Mouse (Mus musculus) cerebellum, postnatal 10 days (tissue): ENCODE results near the gene Tbrg4.

Source experiments
- DNase-seq, 2 experiments: peaks; one replicate each; pipeline ENCODE4 v3.0.0; 2021; ENCODE audit warnings: mixed read lengths in 2 of 2

Tbrg4 gene

DNA sequence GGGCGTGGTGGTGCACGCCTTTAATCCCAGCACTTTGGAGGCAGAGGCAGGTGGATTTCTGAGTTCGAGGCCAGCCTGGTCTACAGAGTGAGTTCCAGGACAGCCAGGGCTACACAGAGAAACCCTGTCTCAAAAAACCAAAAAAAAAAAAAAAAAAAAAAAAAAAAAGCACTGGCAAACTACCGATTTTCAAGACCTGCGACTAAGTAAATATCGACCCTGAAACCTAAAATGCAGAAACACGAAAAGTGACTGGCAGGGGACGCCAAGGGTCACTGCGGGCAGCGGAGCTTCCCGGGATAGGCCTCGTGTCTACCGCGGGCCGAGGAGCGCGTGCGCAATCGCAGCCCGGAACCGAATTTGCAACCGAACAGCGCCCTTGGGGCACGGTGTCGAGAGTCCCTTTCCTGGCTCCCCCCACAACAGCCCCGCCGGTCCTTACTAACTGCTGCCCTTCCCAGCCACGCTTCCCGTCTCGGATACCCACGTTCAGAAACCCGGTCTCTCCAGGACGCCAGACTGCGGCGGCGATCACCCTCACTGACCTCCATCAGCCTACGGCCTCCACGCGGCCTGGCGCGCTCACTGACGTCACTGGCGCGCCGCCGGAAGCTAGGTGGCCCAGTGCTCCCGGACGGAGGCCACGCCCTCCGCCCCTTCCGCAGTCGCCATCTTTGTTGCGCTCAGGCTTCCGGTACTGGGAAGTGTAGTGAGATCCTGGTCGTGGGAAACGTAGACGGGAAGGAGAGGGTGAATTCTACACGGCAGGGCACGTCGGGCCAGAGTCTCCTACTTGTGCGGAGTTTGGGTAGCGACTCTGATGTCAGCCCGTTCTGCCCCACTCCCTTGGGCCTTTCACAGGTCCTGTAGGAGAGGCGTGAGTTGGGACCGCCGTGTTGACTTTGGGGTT, at the start of gene Tbrg4:
Tbrg4 (minus strand) TSS at position 590 of the 910 bp plus-strand sequence.
- DNase-seq: peak; percentile 97

DNA sequence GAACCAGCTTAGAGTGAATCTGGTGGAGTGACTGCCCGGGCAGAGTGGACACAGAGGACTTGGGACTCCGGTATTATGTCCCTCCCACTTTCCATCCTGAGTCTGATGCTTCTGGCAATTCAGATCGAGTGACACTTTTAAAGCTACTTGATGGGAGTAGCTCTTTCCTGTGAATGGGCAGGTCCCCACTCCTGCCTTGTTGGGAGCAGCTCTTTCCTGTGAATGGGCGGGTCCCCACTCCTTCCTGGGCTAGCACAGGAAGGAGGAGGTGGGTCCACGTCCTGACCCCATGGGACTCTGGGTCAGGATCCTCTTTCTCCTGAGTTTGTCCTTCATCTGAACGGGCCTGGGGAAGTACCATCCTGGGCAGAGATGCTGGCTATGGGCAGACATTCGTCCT, 49.5 kb upstream of the Tbrg4 start:
- DNase-seq: no peak

DNA sequence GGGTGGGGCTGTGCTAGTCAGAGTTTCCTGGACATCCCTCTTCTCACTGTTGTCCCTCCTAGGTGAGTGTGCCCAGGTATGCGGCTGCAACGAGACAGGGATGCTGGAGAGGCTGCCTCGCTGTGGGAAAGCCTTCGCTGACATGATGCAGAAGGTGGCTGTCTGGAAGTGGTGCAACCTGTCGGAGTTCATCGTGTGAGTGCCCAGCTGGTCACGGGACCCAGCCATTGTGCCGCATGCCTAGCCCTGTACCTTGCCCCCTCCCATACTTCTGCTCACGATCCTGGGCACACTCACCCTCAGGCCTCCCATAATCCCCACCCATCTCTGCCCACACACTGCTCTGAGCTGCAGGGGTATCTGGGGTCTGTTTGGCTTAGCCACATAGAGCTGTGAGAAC, 48.8 kb upstream of the Tbrg4 start:
- no peak for DNase-seq

DNA sequence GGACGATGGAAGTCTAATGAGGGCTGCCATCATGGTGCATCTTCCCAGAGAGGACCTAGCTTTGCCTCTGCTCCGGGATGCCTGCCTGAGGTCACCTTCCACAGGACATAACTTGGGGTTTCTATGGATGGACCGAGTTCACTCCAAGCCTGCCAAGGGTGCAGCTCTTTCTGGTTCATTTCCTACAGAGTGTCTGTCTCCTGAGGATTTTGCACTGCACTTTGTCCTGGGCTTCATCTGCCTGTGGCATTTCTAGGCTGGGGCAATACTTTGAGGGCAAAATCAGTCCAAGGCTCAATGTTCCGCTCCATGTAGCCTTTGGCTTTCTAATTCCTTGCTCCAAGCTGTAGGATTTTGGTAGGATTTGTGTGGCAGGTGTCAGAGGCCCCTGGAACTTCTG, 45.0 kb upstream of the Tbrg4 start:
- no peak for DNase-seq

DNA sequence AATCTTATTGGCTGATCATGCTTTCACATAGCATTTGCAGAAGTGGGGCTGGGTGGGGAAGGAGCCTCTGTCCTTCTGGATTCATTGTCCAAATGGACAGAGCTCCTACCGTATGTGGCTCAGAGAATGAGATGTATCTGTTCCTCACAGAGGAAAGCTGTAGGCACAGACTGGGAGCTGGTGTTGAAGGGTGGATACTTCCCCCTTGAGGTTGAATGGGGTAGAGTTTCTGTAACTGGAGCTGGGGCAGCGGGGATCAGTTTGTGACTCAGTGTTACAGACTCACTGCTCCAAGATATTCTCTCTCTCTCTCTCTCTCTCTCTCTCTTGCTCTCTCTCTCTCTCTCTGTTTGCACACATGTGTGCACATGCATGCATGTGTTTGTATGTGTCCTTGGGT, 44.2 kb upstream of the Tbrg4 start:
- no peak for DNase-seq

DNA sequence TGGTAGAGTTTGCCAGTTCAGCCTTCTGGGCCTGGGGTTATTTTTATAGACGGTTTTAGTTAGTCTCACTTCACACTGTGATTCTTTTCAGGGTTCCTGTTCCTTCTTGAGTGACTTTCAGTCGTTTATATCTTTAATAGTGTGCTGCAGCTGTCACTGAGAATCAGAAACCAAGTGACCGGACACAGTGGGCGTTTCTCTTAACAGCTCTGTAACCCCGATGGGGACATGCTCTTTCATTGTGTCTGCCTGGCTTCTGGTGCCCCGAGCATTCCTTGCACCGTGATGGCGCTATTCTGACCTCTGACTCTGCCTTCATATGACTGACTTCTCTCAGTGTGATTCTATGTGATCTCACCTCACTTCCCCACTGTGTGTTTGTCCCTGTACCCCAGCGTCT, 43.2 kb upstream of the Tbrg4 start:
- no peak for DNase-seq

DNA sequence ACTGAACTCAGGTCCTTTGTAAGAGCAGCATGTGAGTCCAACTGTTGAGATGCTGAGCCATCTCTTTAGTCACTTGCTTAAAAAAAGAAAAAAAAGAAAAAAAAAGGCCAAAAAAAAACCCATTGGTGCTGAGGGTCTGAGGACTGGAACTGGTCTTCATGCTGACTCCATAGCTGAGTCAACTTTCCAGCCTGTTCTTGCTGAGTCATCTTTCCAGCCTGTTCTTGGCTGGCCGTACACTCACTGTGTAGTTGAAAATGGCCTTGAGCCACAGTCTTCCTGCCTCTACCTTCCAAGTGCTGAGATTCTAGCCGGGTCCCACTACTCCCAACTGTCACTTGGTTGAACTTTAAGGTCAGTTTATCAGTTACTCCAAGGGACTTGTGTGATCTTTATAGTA, 40.8 kb upstream of the Tbrg4 start:
- no peak for DNase-seq

DNA sequence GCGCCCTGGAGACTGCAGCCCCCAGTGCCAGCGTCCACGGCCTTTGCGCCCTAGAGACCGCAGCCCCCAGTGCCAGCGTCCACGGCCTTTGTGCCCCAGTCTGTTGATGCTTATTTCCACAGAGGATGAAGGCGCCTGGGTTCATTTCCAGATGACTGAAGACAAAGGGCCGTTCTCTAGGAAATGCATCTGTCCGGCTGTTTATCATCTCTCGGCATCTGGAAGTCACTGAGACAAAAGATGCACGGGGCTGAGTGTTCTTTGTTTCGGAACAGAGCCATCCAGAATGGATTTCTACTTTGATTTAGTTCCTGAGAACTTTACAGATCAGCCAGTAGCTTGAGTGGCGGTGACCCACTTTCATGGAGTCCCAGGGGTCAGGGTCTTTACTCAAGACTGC, 35.3 kb upstream of the Tbrg4 start:
- no peak for DNase-seq

- peak; percentile 88 for DNase-seq
Observed at GRCm38 (mm10) chr11:6658271-6658670, 32.4 kb upstream of the Tbrg4 start, which contains the start of gene Ramp3. Gene Ramp3, plus strand, starts transcription at chr11:6658521.

DNA sequence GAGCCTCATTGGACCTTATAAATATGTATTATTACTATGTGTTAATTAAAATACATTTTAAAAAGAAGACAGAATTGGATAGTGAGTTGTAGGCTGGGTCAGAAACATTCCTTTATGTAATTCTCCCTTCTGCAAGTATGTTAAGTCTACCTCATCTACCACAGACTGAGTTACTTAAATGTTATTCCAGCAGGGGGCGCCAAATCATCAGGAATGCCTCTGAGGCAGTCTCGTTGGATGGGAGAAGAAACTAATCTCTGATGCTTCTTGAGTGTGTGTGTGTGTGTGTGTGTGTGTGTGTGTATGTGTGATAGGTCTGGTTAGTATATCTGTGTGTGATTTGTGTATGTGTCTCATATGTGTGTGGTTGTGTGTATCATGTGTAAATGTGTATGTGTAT, 29.0 kb upstream of the Tbrg4 start:
- DNase-seq: peak; percentile 95 to 98

GRCm38 (mm10) chr11:6652978-6653377, 27.1 kb upstream of the Tbrg4 start:
- DNase-seq: peak in 1 of 2 experiments; percentile 43

DNA sequence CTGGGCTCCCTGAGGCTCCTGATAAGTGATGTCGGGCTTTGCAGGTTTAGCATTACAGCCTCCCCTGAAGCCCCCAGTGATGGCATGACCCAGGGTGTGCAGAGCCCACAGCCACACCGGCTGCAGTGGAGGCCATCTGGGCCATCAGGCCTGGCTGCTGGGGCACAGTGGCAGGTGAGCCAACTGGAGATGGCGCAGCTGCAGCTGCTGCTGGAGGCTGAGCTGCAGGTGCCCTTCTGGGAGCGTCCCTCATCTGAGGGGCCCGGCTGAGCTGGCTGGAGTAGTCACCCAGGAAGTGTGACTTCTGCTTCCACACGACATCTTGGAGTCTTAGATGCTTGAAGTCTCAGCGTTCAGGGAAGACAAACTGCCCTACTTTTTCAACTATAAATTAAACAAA, 24.7 kb upstream of the Tbrg4 start:
- DNase-seq: no peak

DNA sequence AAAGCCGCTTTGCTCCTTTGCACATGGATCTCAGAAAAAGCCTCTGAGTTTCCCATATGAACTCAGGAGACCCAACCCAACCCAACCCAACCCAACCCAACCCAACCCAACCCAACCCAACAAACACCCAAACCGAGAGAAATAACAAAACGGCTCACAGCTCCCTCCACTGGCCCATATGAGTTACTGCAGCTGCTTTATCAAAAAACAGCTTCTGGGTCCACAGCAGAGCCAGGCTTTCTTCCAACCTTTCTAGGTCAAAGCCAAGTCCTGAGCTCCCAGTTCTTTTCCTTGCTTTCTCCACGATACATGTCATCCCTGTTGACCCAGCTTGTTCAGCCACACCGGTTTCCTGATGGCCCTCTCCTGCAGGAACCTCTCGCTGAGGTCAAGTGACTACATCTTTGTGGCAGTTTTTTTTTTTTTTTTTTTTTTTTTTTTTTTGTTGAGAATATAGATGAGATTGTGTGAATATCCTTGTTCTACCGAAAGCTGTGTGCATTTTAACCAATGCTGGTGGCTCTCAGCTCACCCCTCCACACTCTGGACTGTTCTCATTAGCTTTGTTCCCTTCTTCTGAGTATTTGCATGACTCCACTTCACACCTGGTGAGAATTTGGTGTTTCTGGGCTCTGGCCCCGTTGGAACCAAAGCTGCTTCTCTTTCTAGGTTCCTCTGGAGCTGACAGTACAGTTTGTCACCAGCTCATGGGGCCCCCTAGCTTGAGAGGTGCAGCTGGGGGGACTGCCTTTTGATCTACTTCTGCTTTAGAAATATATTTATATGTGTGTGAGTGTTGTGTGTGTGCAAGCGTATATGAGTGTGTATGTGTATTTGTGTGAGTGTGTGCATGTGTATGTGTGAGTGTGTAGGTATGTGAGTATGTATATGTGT, 22.2 kb upstream of the Tbrg4 start:
- peak; percentile 42 to 67 for DNase-seq

GRCm38 (mm10) chr11:6644566-6644965, 18.7 kb upstream of the Tbrg4 start:
- DNase-seq: no peak

DNA sequence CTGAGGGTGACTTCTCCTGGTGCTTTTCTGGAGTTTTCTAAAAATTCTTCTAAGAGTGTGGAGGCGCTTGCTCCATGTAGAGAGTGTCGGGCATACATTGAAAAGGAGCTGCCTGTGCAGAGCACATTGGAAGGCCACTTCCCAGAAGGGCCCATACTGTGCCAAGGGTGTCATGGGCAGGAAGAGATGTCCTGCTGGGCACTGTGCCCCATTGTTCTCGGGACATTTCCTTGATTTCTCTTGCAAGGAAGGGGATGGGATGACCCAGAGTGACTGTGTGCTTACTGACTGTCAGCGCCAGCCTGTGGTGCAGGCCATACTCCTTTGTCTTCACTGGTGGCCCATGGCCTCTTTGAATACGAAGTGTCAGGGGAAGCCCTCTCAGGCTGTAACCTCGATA, 13.2 kb upstream of the Tbrg4 start:
- no peak for DNase-seq

- no peak for DNase-seq
Observed at GRCm38 (mm10) chr11:6638537-6638936, 12.7 kb upstream of the Tbrg4 start, which contains the start of gene Wap. Gene Wap, minus strand, starts transcription at chr11:6638637.

GRCm38 (mm10) chr11:6636150-6636549, 10.3 kb upstream of the Tbrg4 start:
- DNase-seq: no peak

DNA sequence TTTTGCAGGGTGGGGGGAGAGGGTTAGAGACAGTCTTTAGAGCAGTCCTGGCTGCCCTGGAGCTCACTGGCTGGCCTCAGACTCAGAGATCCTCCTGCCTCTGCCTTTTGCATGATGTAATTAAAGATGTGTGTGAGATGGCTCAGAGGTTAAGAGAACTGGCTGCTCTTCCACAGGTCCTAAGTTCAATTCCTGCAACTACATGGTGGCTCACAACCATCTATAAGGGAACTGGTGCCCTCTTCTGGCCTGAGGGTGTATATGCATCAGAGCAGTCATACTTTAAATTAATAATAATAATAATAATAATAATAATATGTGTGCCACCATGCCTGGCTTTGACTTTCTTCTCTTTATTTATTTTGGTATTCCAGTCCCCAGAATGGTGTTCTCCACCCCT, 3.8 kb upstream of the Tbrg4 start:
- peak; percentile 58 to 66 for DNase-seq

DNA sequence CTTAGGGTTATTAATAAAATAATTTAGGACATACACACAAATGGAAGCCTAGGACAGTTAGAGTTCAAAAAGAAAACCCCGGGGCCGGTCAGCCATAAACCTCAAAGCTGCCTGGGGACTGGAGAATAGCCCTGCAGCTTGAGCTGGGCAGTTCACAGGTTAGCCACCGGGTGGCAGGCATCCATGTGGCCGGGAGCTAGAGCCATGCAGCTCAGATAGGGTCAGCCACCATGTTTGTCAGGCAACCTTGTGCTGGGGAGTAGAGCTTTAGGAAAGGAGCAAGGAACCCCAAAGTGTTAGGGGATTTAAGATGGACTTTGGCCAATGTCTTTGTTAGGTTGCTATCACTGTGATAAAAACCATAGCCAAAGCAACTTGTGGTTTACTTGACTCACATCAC, 2.7 kb upstream of the Tbrg4 start:
- peak; percentile 79 to 83 for DNase-seq

- no peak for DNase-seq
Observed at GRCm38 (mm10) chr11:6627731-6628130, 1.9 kb upstream of the Tbrg4 start.

DNA sequence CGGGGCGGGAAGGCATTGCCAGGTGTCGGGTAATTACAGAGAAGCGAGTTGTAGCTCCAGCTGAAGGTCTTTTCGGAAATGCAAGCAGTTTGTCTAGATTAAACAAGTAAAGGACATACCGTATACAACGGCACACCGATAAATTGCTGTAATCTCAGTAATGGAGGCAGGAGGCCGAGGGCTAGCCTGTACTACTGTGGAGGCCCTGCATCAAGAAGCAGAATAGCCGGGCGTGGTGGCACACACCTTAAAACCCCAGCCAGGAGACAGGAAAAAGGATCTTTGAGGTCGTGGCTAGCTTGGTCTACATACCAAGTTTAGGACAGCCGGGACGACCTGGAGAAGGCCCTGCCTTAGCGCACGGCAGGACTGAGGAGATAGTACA, 513 bp upstream of the Tbrg4 start:
- DNase-seq: peak in 1 of 2 experiments; percentile 26

DNA sequence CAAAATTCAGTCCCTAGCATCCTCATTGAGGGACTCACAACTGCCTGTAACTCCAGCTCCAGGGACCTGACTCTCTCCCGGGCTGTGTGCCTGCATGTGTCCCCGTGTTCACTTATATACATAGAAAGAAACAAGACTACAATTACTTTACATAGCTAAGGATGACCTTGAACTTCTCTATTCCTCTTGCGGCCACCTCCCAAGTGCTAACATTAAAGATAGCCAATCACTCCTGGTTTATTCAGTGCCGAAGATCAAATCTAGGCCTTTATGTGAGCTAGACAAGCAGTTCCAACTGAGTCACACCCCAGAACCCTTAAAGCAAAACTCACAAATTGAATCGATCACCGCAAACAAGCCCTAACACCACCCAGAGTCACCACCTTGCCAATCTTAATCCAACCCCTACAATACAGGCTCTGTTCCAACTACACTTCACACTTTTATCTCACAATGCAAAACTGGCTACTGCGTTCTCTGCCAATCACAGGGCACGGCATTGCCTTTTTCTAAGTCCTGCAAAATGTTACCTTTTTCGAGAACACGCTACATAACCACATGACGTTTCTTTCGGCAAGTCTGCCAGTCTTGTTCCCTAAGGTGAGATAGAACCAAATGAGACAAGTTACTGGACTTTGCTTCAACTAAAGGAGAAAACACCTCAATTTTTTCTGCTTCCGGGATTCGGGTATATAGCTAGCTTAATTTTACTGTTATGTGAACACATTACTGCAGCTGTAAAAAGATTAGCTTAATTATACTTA, 1.1 kb downstream of the Tbrg4 start:
- no peak for DNase-seq

DNA sequence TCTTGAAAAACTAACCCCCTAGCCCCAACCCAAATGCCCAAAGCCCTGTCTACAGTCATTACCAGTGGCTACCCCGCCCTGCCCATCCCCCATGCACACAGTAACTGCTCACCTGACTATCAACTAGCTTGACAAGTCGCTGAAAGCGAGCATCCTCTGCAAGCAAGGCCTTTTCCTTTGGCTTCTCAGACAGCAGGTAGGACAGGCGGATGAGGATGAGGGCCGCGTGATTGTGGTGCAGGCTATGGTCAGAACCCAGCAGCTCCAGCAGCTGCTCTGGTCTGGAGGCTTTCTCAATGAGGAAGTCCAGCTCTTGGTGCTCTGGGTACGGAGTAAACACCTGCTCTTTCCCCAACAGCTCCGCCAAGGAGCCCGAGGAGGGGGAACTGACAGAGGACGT, 2.2 kb downstream of the Tbrg4 start:
- DNase-seq: no peak
